Mouse (Mus musculus): ENCODE results near the gene Dnajc17.

DNA sequence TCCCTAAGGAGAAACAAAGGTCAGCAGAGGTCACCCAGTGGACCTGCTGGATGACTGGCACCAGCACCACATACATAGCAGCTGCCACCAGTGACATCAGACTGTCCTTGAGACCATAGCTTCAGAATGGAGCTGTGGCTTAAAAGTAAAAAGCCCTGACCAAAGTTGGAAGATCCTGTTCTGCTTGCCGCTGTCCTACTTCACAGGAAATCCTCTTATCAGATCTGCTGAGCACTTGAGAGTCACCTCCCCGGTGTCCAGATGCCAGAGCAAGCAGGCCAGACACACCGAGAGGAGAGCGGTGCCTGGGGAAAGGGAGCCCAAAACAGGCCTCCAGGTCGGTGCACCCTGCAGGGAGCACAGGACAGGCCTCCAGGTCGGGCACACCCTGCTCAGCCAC is 56.3 kb downstream of the Dnajc17 start:
- TF ChIP-seq MAFK (IDR thresholded peaks at IDR 0.05; ENCODE audit: insufficient read depth, low read depth, low read length) (no peak), ZNF384 (IDR thresholded peaks at IDR 0.05; ENCODE audit: low read depth, low read length) (no peak), ZC3H11A (IDR thresholded peaks at IDR 0.05; ENCODE audit: borderline replicate concordance, low read depth, low read length) (no peak)

All from ES-E14 (cell line).